Mouse (Mus musculus) ES-Bruce4 (cell line): Measurements from ENCODE around the gene Ccdc85c. TPM values are rescaled to one million over a fixed set of nuclear protein-coding genes. Genes with fewer than 3 reads are reported as not detected.

Experiments used
- H3K27ac ChIP-seq: 2 replicates; pipeline ENCODE4 v1.5.1; 2012; ENCODE audit warnings: low read length, inconsistent platforms; ENCODE audit not compliant: insufficient read depth
- H3K27me3 ChIP-seq: 2 replicates; pipeline ENCODE4 v1.6.1; 2012; ENCODE audit warnings: mild to moderate bottlenecking, low read length, inconsistent platforms; ENCODE audit not compliant: control insufficient read depth, poor library complexity, insufficient read depth, severe bottlenecking
- H3K36me3 ChIP-seq: 2 replicates; pipeline ENCODE4 v1.6.1; 2012; ENCODE audit warnings: inconsistent platforms, mild to moderate bottlenecking, low read length, moderate library complexity; ENCODE audit not compliant: control insufficient read depth, poor library complexity, insufficient read depth, severe bottlenecking
- H3K4me1 ChIP-seq: one replicate; pipeline ENCODE4 v1.8.1; 2011; ENCODE audit warnings: low read length; ENCODE audit not compliant: control insufficient read depth, insufficient read depth
- H3K4me3 ChIP-seq: 2 replicates; pipeline ENCODE4 v1.5.1; 2011; ENCODE audit warnings: low read depth, mild to moderate bottlenecking, low read length
- H3K9ac ChIP-seq: 2 replicates; pipeline ENCODE4 v1.6.1; 2012; ENCODE audit warnings: low read depth, mild to moderate bottlenecking, inconsistent platforms; ENCODE audit not compliant: poor library complexity, severe bottlenecking
- H3K9me3 ChIP-seq: replicated peaks from 2 replicates; pipeline ENCODE4 v1.6.1; 2012; ENCODE audit warnings: mild to moderate bottlenecking, low read length, inconsistent platforms; ENCODE audit not compliant: control insufficient read depth, poor library complexity, insufficient read depth, severe bottlenecking
- CTCF ChIP-seq: IDR thresholded peaks from one replicate; pipeline ENCODE4 v1.8.1; 2011; ENCODE audit warnings: low read depth, low read length
- EP300 ChIP-seq: IDR thresholded peaks from 2 replicates; pipeline ENCODE4 v1.6.1; 2011; ENCODE audit warnings: low read depth, low read length; ENCODE audit not compliant: insufficient read depth
- POLR2A ChIP-seq: IDR thresholded peaks from one replicate; pipeline ENCODE4 v1.8.1; 2011; ENCODE audit warnings: low read length; ENCODE audit not compliant: insufficient read depth
- polyA plus RNA-seq: library from polyadenylated mRNA; stranded (reverse); fragments of >200 nt; gene quantifications from 2 replicates; pipeline ENCODE4 v1.2.4, GENCODE M21; 2011; ENCODE audit warnings: low read depth; ENCODE audit not compliant: missing spikeins, insufficient read depth, insufficient read length

Ccdc85c gene
- polyA plus RNA-seq, 1 experiment = 21.0 TPM

GRCm38 (mm10) chr12:108292419-108292818 lies 17.2 kb upstream of the Ccdc85c start:
- no peaks in the 10 kb centered on the region for H3K9me3 ChIP-seq
- H3K4me3 ChIP-seq = peak overlapping the region; percentile 36
- H3K27ac ChIP-seq = peak overlapping the region; percentile 2; the same call in 1 of the 2 replicates

GRCm38 (mm10) chr12:108288127-108288880 lies 13.1 kb upstream of the Ccdc85c start:
- H3K9me3 ChIP-seq = no peaks in the 10 kb centered on the region
- H3K36me3 ChIP-seq = no peaks in the 10 kb centered on the region
- H3K27me3 ChIP-seq = no peaks in the 10 kb centered on the region
- peak overlapping the region; percentile 59 for H3K9ac ChIP-seq
- no peak for TF ChIP-seq CTCF
- peak overlapping the region; percentile 49 for H3K4me3 ChIP-seq
- H3K27ac ChIP-seq = no peak overlapping the region
- H3K4me1 ChIP-seq = peaks cover 2% of the 10 kb centered on the region

More at GRCm38 (mm10) chr12:108292419-108292818, 17.2 kb upstream of the Ccdc85c start:
- no peaks in the 10 kb centered on the region for H3K36me3 ChIP-seq
- no peak overlapping the region for H3K9ac ChIP-seq
- no peak for TF ChIP-seq CTCF
- TF ChIP-seq EP300 = no peak
- no peak for TF ChIP-seq POLR2A
- H3K27me3 ChIP-seq = no peaks in the 10 kb centered on the region
- no peaks in the 10 kb centered on the region for H3K4me1 ChIP-seq

- Histone ChIP-seq H3K4me1 (peaks cover 2% of the 10 kb centered on the region), H3K36me3 (no peaks in the 10 kb centered on the region), H3K9ac (no peak overlapping the region), H3K9me3 (no peaks in the 10 kb centered on the region), H3K27ac (no peak overlapping the region), H3K4me3 (no peak overlapping the region), H3K27me3 (no peaks in the 10 kb centered on the region)
- TF ChIP-seq POLR2A (no peak), EP300 (no peak), CTCF (no peak)
Measured at GRCm38 (mm10) chr12:108287011-108287410, 11.8 kb upstream of the Ccdc85c start.

GRCm38 (mm10) chr12:108286381-108286780 lies 11.2 kb upstream of the Ccdc85c start:
- Histone ChIP-seq H3K27ac (0 out of 2 replicates have a peak overlapping the region, but pooled peaks have one; percentile 12), H3K4me3 (no peak overlapping the region)

GRCm38 (mm10) chr12:108285225-108286011 lies 10.2 kb upstream of the Ccdc85c start:
- H3K27ac ChIP-seq = peak overlapping the region; percentile 8; the same call in 1 of the 2 replicates
- H3K9me3 ChIP-seq = no peaks in the 10 kb centered on the region
- H3K36me3 ChIP-seq = no peaks in the 10 kb centered on the region
- H3K4me3 ChIP-seq = peak overlapping the region; percentile 0; the same call in 1 of the 2 replicates
- peak overlapping the region; percentile 30 for H3K9ac ChIP-seq
- H3K4me1 ChIP-seq = peaks cover 2% of the 10 kb centered on the region
- TF ChIP-seq POLR2A (no peak), EP300 (peak; percentile 85)
- H3K27me3 ChIP-seq = no peaks in the 10 kb centered on the region

More at GRCm38 (mm10) chr12:108286381-108286780, 11.2 kb upstream of the Ccdc85c start:
- no peaks in the 10 kb centered on the region for H3K27me3 ChIP-seq
- H3K36me3 ChIP-seq = no peaks in the 10 kb centered on the region
- H3K4me1 ChIP-seq = peaks cover 2% of the 10 kb centered on the region
- no peaks in the 10 kb centered on the region for H3K9me3 ChIP-seq
- H3K9ac ChIP-seq = peak overlapping the region; percentile 1; the same call in 1 of the 2 replicates
- no peak for TF ChIP-seq EP300
- TF ChIP-seq CTCF = no peak
- TF ChIP-seq POLR2A = no peak
